Mouse (Mus musculus) heart, embryonic 13.5 days (tissue): Measurements from ENCODE around the gene Paqr9. TPM values are rescaled to one million over a fixed set of nuclear protein-coding genes. Genes with fewer than 3 reads are reported as not detected.

Experiments
- ATAC-seq: fragments of 200-750 bp; cut with Nextera tagmentation; 2 replicates; pipeline ENCODE4 v1.8.0; 2017; ENCODE audit warnings: moderate TSS enrichment; ENCODE audit not compliant: insufficient number of reproducible peaks, low FRiP score, low TSS enrichment; ENCODE audit errors: extremely low read depth
- H3K27ac ChIP-seq: fragments of 300-500 bp; sonication (generic); replicated peaks from 2 replicates; pipeline ENCODE4 v1.5.1; 2015; ENCODE audit warnings: moderate library complexity, mild to moderate bottlenecking, inconsistent platforms
- H3K27me3 ChIP-seq: fragments of 300-500 bp; sonication (generic); replicated peaks from 2 replicates; pipeline ENCODE4 v1.6.1; 2015; ENCODE audit warnings: mild to moderate bottlenecking, inconsistent platforms
- H3K36me3 ChIP-seq: fragments of 300-500 bp; sonication (generic); 2 replicates; pipeline ENCODE4 v1.6.1; 2015; ENCODE audit warnings: mild to moderate bottlenecking, inconsistent platforms
- H3K4me1 ChIP-seq: fragments of 300-500 bp; sonication (generic); 2 replicates; pipeline ENCODE4 v1.6.1; 2015; ENCODE audit warnings: inconsistent platforms
- H3K4me2 ChIP-seq: fragments of 300-500 bp; sonication (generic); 2 replicates; pipeline ENCODE4 v1.6.1; 2015; ENCODE audit warnings: inconsistent platforms, mild to moderate bottlenecking, moderate library complexity
- H3K4me3 ChIP-seq: fragments of 300-500 bp; sonication (generic); 2 replicates; pipeline ENCODE4 v1.5.1; 2015; ENCODE audit warnings: moderate library complexity, mild to moderate bottlenecking, inconsistent platforms
- H3K9ac ChIP-seq: fragments of 300-500 bp; sonication (generic); 2 replicates; pipeline ENCODE4 v1.6.1; 2015; ENCODE audit warnings: inconsistent platforms, mild to moderate bottlenecking, moderate library complexity
- H3K9me3 ChIP-seq: fragments of 300-500 bp; sonication (generic); 2 replicates; pipeline ENCODE4 v1.6.1; 2016; ENCODE audit warnings: inconsistent platforms
- WGBS: fragments of 180-500 bp; shearing (Covaris S2); methylation state at CpG from one replicate; pipeline ENCODE4 v1.1.7; 2015; ENCODE audit warnings: mixed read lengths; 5-methylcytosine and 5-hydroxymethylcytosine counted together
- polyA plus RNA-seq: library from polyadenylated mRNA; unstranded; fragments of >200 nt; fragmentation: Nextera tagmentation; extraction: Ambion mirVana; gene quantifications from 2 replicates; pipeline ENCODE4 v1.2.1, GENCODE M21; 2015

The Paqr9 gene
- polyA plus RNA-seq, 1 experiment from 2014 or later = 0.39 TPM

- Histone ChIP-seq H3K4me2 (no peak overlapping the region), H3K27me3 (0 out of 2 replicates have a peak, but pooled peaks cover 5% of the 10 kb centered on the region), H3K4me3 (no peak overlapping the region), H3K4me1 (peaks cover 10% of the 10 kb centered on the region), H3K36me3 (no peaks in the 10 kb centered on the region), H3K9ac (no peak overlapping the region), H3K9me3 (no peaks in the 10 kb centered on the region), H3K27ac (no peak overlapping the region)
- ATAC-seq = no peak
- WGBS = 58% methylated on average over 9 of the region's 9 CpGs
Observed at GRCm38 (mm10) chr9:95603316-95603715, 43.9 kb downstream of the Paqr9 start.

- Histone ChIP-seq H3K9me3 (no peaks in the 10 kb centered on the region), H3K4me1 (peaks cover 9% of the 10 kb centered on the region), H3K36me3 (no peaks in the 10 kb centered on the region), H3K27me3 (no peaks in the 10 kb centered on the region), H3K27ac (no peak overlapping the region), H3K4me3 (no peak overlapping the region), H3K4me2 (no peak overlapping the region), H3K9ac (no peak overlapping the region)
- no peak for ATAC-seq
- whole genome bisulfite sequencing = 54% methylated on average over 5 of the region's 5 CpGs
Observed at GRCm38 (mm10) chr9:95607196-95607595, 47.7 kb downstream of the Paqr9 start.

- H3K4me2 ChIP-seq = no peak overlapping the region
- H3K36me3 ChIP-seq = no peaks in the 10 kb centered on the region
- no peak for ATAC-seq
- no peak overlapping the region for H3K4me3 ChIP-seq
- no peaks in the 10 kb centered on the region for H3K9me3 ChIP-seq
- no peaks in the 10 kb centered on the region for H3K27me3 ChIP-seq
- no peak overlapping the region for H3K27ac ChIP-seq
- H3K4me1 ChIP-seq = no peaks in the 10 kb centered on the region
- 63% methylated on average over 8 of the region's 8 CpGs for WGBS
- H3K9ac ChIP-seq = no peak overlapping the region
Observed at GRCm38 (mm10) chr9:95612246-95612768, 52.9 kb downstream of the Paqr9 start.

GRCm38 (mm10) chr9:95613426-95614127 lies 54.1 kb downstream of the Paqr9 start:
- H3K27me3 ChIP-seq = no peaks in the 10 kb centered on the region
- ATAC-seq = no peak
- no peak overlapping the region for H3K4me3 ChIP-seq
- no peak overlapping the region for H3K9ac ChIP-seq
- no peaks in the 10 kb centered on the region for H3K9me3 ChIP-seq
- no peaks in the 10 kb centered on the region for H3K4me1 ChIP-seq
- 32% methylated on average over 8 of the region's 9 CpGs for WGBS
- no peaks in the 10 kb centered on the region for H3K36me3 ChIP-seq
- no peak overlapping the region for H3K4me2 ChIP-seq
- no peak overlapping the region for H3K27ac ChIP-seq

GRCm38 (mm10) chr9:95614861-95615615 lies 55.6 kb downstream of the Paqr9 start:
- no peak for ATAC-seq
- H3K4me3 ChIP-seq = no peak overlapping the region
- 64% methylated on average over 14 of the region's 14 CpGs for WGBS

GRCm38 (mm10) chr9:95615961-95616360 lies 56.5 kb downstream of the Paqr9 start:
- 64% methylated on average over 3 of the region's 3 CpGs for WGBS

More at GRCm38 (mm10) chr9:95614861-95615615, 55.6 kb downstream of the Paqr9 start:
- H3K27ac ChIP-seq = no peak overlapping the region
- H3K9ac ChIP-seq = no peak overlapping the region
- no peak overlapping the region for H3K4me2 ChIP-seq
- no peaks in the 10 kb centered on the region for H3K36me3 ChIP-seq
- no peaks in the 10 kb centered on the region for H3K9me3 ChIP-seq
- no peaks in the 10 kb centered on the region for H3K4me1 ChIP-seq
- no peaks in the 10 kb centered on the region for H3K27me3 ChIP-seq

More at GRCm38 (mm10) chr9:95615961-95616360, 56.5 kb downstream of the Paqr9 start:
- Histone ChIP-seq H3K36me3 (no peaks in the 10 kb centered on the region), H3K27ac (no peak overlapping the region), H3K4me1 (no peaks in the 10 kb centered on the region), H3K4me2 (no peak overlapping the region), H3K9ac (no peak overlapping the region), H3K4me3 (no peak overlapping the region), H3K9me3 (no peaks in the 10 kb centered on the region), H3K27me3 (no peaks in the 10 kb centered on the region)
- no peak for ATAC-seq

Other genes with a start within 250 kb of the Paqr9 start
- 1.8 and 1.9 TPM in 2 replicates for gene Chst2, start 152.9 kb upstream of the Paqr9 start, polyA plus RNA-seq
- 79.6 and 84.9 TPM in 2 replicates for gene U2surp, start 47.7 kb upstream of the Paqr9 start, polyA plus RNA-seq
- gene Pcolce2, start 77.9 kb downstream of the Paqr9 start, polyA plus RNA-seq = 0.64 and 0.91 TPM in 2 replicates
- gene Trpc1, start 190.7 kb downstream of the Paqr9 start, polyA plus RNA-seq = 1.8 and 2.1 TPM in 2 replicates